Mouse (Mus musculus): ENCODE results near the gene Kalrn.

DNA sequence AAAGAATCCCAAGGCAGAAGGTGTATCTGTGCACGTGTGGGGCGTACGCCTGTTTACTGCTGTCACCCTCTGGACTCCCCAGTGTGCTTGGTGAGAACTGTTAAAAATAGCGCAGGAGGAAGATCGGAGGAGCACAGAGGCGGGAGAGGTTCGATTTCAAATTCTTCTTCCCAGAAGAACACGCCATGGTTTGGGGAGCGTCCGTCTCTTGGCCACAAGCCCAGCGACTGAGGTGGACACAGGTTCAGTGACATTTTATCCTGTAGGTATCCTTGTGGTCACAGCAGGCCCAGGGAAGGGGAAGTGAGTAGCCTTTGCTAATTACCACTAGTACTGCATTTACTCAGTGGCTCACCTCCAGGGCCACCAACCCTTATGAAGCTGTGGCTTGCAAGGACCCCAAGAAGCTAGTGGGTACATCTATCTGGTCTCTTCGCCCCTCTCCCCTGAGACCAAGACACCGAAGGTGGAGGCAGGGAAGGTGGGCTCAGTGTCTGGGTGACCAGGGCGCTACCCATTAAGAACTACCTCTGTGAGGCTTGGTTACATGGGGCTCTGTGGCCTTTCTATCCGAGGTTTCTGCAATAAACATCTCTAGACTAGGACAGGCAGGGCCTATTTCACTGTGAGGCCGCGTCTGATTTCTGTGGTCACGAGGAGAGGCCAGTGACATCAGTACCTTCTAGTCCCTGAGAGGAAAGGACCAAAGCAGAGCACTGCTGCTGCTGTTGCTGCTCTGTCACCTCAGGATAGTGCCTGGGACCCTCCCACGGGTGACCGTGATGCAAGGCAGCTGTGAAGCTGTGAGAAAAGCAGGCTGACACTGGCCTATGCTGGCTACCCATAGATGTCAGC, 561.1 kb downstream of the Kalrn start:
- TF ChIP-seq CTCF (IDR thresholded peaks at IDR 0.05; ENCODE audit: low read depth) (no peak), EP300 (IDR thresholded peaks at IDR 0.05; ENCODE audit: low read depth) (no peak)

Data from heart, postnatal 0 days (tissue).